Mouse (Mus musculus): ENCODE data around the gene St7l. TPM values are rescaled to one million over a fixed set of nuclear protein-coding genes. Genes with fewer than 3 reads are reported as not detected.
A peak's percentile ranks its signal among the peaks of the same experiment; 100 is the strongest.

St7l gene
- polyA plus RNA-seq, 1 experiment from 2014 or later, result 36.3 TPM

DNA sequence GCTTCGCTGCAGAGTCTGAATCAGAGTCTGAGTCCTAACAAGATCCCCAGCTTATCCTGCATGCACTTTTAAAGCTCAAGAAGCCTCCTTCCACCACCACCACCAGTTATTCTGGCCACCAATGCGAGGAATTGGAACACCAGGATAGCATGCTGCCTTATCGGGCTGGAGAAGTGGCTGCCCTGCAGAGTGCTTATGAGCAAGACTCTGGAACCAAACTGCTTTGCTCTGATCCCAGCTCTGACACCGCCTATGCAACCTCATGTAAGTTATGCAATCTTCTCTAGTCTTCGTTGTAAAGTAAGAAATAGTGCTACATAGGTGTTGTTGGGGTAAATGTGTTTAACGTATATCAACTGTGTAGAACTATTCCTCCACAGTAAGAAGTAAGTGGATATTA is 65.6 kb downstream of the St7l start:
- 93% methylated on average over 6 of the region's 6 CpGs for WGBS
- DNase-seq (ENCODE audit: low spot score, missing footprints) (no peak), ATAC-seq (ENCODE audit: low FRiP score) (no peak)
- Histone ChIP-seq H3K27me3 (ENCODE audit: control insufficient read depth, insufficient read depth, low read length) (no peaks in the 10 kb centered on the region), H3K9ac (ENCODE audit: low read length) (no peak overlapping the region), H3K4me1 (ENCODE audit: control insufficient read depth, insufficient read depth, low read length) (no peaks in the 10 kb centered on the region), H3K27ac (ENCODE audit: low read depth, low read length) (no peak overlapping the region), H3K4me2 (no peak overlapping the region), H3K4me3 (ENCODE audit: low read depth, low read length) (no peak overlapping the region), H3K36me3 (ENCODE audit: control insufficient read depth, insufficient read depth, low read length) (no peaks in the 10 kb centered on the region), H3K9me3 (ENCODE audit: control insufficient read depth, low read length) (no peaks in the 10 kb centered on the region)

DNA sequence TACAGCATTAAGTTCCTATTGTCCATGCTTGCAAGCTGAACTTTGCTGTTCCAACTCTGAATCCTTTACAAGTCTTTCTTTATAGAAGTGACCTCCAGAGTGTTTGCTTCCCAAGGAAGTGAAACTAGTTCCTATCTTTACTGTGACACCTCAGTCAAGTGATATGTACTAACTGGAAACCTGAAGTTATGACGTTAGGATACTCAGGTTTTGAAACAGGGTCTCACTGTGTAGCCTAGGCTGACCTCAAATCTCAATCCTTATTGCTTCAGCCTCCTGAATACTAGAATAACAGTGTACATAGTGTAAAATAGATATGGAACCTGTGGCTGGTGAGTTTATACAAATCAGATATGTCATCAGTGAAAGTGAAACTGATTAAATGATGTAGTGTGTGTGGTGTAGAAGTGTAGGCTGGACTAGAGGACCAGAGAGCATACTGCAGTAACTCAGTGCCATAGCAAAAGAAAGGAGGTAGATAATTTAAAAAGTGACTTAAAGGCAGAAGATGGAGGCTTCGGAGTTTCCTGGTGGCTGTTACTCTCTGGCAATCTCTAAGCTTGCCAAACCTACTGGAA is 74.0 kb downstream of the St7l start:
- no peak overlapping the region for H3K27ac ChIP-seq (ENCODE audit: low read depth, low read length)
- no peaks in the 10 kb centered on the region for H3K36me3 ChIP-seq (ENCODE audit: control insufficient read depth, insufficient read depth, low read length)
- ATAC-seq (ENCODE audit: low FRiP score), result no peak
- H3K9me3 ChIP-seq (ENCODE audit: control insufficient read depth, low read length), result no peaks in the 10 kb centered on the region
- H3K9ac ChIP-seq (ENCODE audit: low read length), result no peak overlapping the region
- no peaks in the 10 kb centered on the region for H3K27me3 ChIP-seq (ENCODE audit: control insufficient read depth, insufficient read depth, low read length)
- 85% methylated on average over 2 of the region's 2 CpGs for whole genome bisulfite sequencing
- no peak overlapping the region for H3K4me3 ChIP-seq (ENCODE audit: low read depth, low read length)
- DNase-seq (ENCODE audit: low spot score, missing footprints), result no peak
- H3K4me2 ChIP-seq, result no peak overlapping the region
- peaks cover 13% of the 10 kb centered on the region for H3K4me1 ChIP-seq (ENCODE audit: control insufficient read depth, insufficient read depth, low read length)

GRCm38 (mm10) chr3:104938327-104938726 is 74.5 kb downstream of the St7l start:
- Histone ChIP-seq H3K9ac (ENCODE audit: low read length) (no peak overlapping the region), H3K9me3 (ENCODE audit: control insufficient read depth, low read length) (no peaks in the 10 kb centered on the region), H3K4me2 (no peak overlapping the region), H3K4me1 (ENCODE audit: control insufficient read depth, insufficient read depth, low read length) (peaks cover 13% of the 10 kb centered on the region), H3K36me3 (ENCODE audit: control insufficient read depth, insufficient read depth, low read length) (no peaks in the 10 kb centered on the region), H3K27me3 (ENCODE audit: control insufficient read depth, insufficient read depth, low read length) (no peaks in the 10 kb centered on the region), H3K4me3 (ENCODE audit: low read depth, low read length) (no peak overlapping the region), H3K27ac (ENCODE audit: low read depth, low read length) (no peak overlapping the region)
- 24% methylated on average over 4 of the region's 4 CpGs for WGBS
- DNase-seq (ENCODE audit: low spot score, missing footprints) (no peak), ATAC-seq (ENCODE audit: low FRiP score) (no peak)

GRCm38 (mm10) chr3:104940691-104941090 is 76.9 kb downstream of the St7l start:
- Histone ChIP-seq H3K27ac (ENCODE audit: low read depth, low read length) (no peak overlapping the region), H3K4me1 (ENCODE audit: control insufficient read depth, insufficient read depth, low read length) (peaks cover 13% of the 10 kb centered on the region), H3K9ac (ENCODE audit: low read length) (no peak overlapping the region), H3K9me3 (ENCODE audit: control insufficient read depth, low read length) (no peaks in the 10 kb centered on the region), H3K4me3 (ENCODE audit: low read depth, low read length) (no peak overlapping the region), H3K36me3 (ENCODE audit: control insufficient read depth, insufficient read depth, low read length) (no peaks in the 10 kb centered on the region; the same call in 1 of the 2 replicates), H3K27me3 (ENCODE audit: control insufficient read depth, insufficient read depth, low read length) (no peaks in the 10 kb centered on the region), H3K4me2 (no peak overlapping the region)
- DNase-seq (ENCODE audit: low spot score, missing footprints) (no peak), ATAC-seq (ENCODE audit: low FRiP score) (no peak)
- 62% methylated on average over 6 of the region's 6 CpGs for WGBS

- Histone ChIP-seq H3K4me2 (no peak overlapping the region), H3K27ac (ENCODE audit: low read depth, low read length) (no peak overlapping the region), H3K36me3 (ENCODE audit: control insufficient read depth, insufficient read depth, low read length) (peaks cover 3% of the 10 kb centered on the region; the same call in 1 of the 2 replicates), H3K4me3 (ENCODE audit: low read depth, low read length) (no peak overlapping the region), H3K4me1 (ENCODE audit: control insufficient read depth, insufficient read depth, low read length) (peaks cover 8% of the 10 kb centered on the region), H3K9me3 (ENCODE audit: control insufficient read depth, low read length) (no peaks in the 10 kb centered on the region), H3K9ac (ENCODE audit: low read length) (no peak overlapping the region), H3K27me3 (ENCODE audit: control insufficient read depth, insufficient read depth, low read length) (no peaks in the 10 kb centered on the region)
- ATAC-seq (ENCODE audit: low FRiP score) (no peak), DNase-seq (ENCODE audit: low spot score, missing footprints) (peak; percentile 82)
- WGBS, result 55% methylated on average over 5 of the region's 5 CpGs
These were observed 78.9 kb downstream of the St7l start for GRCm38 (mm10) chr3:104942682-104943081.

GRCm38 (mm10) chr3:104943333-104943732 is 79.5 kb downstream of the St7l start:
- WGBS, result 37% methylated on average over 8 of the region's 8 CpGs

GRCm38 (mm10) chr3:104944894-104945293 is 81.1 kb downstream of the St7l start:
- WGBS, result 80% methylated on average over 9 of the region's 9 CpGs
- ATAC-seq (ENCODE audit: low FRiP score) (no peak), DNase-seq (ENCODE audit: low spot score, missing footprints) (peak; percentile 83)
- Histone ChIP-seq H3K4me2 (no peak overlapping the region), H3K27me3 (ENCODE audit: control insufficient read depth, insufficient read depth, low read length) (no peaks in the 10 kb centered on the region), H3K27ac (ENCODE audit: low read depth, low read length) (no peak overlapping the region), H3K9ac (ENCODE audit: low read length) (no peak overlapping the region), H3K9me3 (ENCODE audit: control insufficient read depth, low read length) (no peaks in the 10 kb centered on the region), H3K4me1 (ENCODE audit: control insufficient read depth, insufficient read depth, low read length) (peaks cover 4% of the 10 kb centered on the region), H3K4me3 (ENCODE audit: low read depth, low read length) (no peak overlapping the region), H3K36me3 (ENCODE audit: control insufficient read depth, insufficient read depth, low read length) (peaks cover 3% of the 10 kb centered on the region; the same call in 1 of the 2 replicates)

More at GRCm38 (mm10) chr3:104943333-104943732, 79.5 kb downstream of the St7l start:
- Histone ChIP-seq H3K27me3 (ENCODE audit: control insufficient read depth, insufficient read depth, low read length) (no peaks in the 10 kb centered on the region), H3K4me3 (ENCODE audit: low read depth, low read length) (no peak overlapping the region), H3K27ac (ENCODE audit: low read depth, low read length) (no peak overlapping the region), H3K36me3 (ENCODE audit: control insufficient read depth, insufficient read depth, low read length) (peaks cover 3% of the 10 kb centered on the region; the same call in 1 of the 2 replicates), H3K9ac (ENCODE audit: low read length) (no peak overlapping the region), H3K4me1 (ENCODE audit: control insufficient read depth, insufficient read depth, low read length) (peaks cover 4% of the 10 kb centered on the region), H3K9me3 (ENCODE audit: control insufficient read depth, low read length) (no peaks in the 10 kb centered on the region), H3K4me2 (no peak overlapping the region)
- DNase-seq (ENCODE audit: low spot score, missing footprints) (no peak), ATAC-seq (ENCODE audit: low FRiP score) (no peak)

GRCm38 (mm10) chr3:104950926-104951325 is 87.1 kb downstream of the St7l start:
- no peaks in the 10 kb centered on the region for H3K4me1 ChIP-seq (ENCODE audit: control insufficient read depth, insufficient read depth, low read length)
- H3K9ac ChIP-seq (ENCODE audit: low read length), result no peak overlapping the region
- H3K4me3 ChIP-seq (ENCODE audit: low read depth, low read length), result no peak overlapping the region
- WGBS, result 97% methylated on average over 12 of the region's 12 CpGs
- H3K4me2 ChIP-seq, result no peak overlapping the region
- ATAC-seq (ENCODE audit: low FRiP score) (no peak), DNase-seq (ENCODE audit: low spot score, missing footprints) (no peak)
- no peaks in the 10 kb centered on the region for H3K27me3 ChIP-seq (ENCODE audit: control insufficient read depth, insufficient read depth, low read length)
- no peaks in the 10 kb centered on the region for H3K9me3 ChIP-seq (ENCODE audit: control insufficient read depth, low read length)
- H3K27ac ChIP-seq (ENCODE audit: low read depth, low read length), result no peak overlapping the region
- peaks cover 3% of the 10 kb centered on the region; the same call in 1 of the 2 replicates for H3K36me3 ChIP-seq (ENCODE audit: control insufficient read depth, insufficient read depth, low read length)

DNA sequence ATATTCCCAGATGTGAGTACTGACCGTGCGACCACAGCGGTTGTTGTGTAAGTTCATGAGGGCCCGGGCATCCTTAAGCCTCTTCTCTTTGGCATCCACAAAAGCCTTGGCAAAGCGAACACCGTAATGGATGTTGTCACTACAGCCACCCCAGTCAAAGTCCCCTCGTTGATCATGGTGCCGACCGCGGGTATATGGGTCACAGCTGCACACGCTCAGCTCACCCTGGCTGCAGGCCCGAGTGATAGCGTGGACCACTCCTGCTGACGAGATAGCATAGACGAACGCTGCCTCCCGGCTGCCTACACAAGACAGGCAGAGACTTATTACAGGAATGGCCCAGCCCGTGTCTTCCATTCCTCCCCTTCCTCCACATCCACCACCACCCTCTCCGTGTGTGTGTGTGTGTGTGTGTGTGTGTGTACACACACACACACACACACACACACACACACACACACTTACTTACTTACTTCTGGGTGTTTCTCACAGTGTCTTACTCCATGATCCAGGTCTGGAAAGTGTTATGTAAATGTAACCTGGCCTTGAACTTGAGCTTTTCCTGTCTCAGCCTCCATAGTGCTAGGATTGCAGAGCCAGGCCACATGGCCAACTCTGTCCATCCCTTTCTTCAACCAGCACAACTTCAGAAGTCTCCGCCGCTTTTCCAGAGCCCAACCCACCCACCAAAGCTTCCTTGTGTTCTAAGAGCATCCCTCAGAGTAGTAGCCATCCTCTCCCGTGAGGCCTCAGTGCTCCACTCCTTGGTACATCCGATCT is 89.3 kb downstream of the St7l start:
- Histone ChIP-seq H3K4me1 (ENCODE audit: control insufficient read depth, insufficient read depth, low read length) (no peaks in the 10 kb centered on the region), H3K4me2 (no peak overlapping the region), H3K9me3 (ENCODE audit: control insufficient read depth, low read length) (no peaks in the 10 kb centered on the region), H3K4me3 (ENCODE audit: low read depth, low read length) (no peak overlapping the region), H3K9ac (ENCODE audit: low read length) (no peak overlapping the region), H3K27me3 (ENCODE audit: control insufficient read depth, insufficient read depth, low read length) (no peaks in the 10 kb centered on the region), H3K36me3 (ENCODE audit: control insufficient read depth, insufficient read depth, low read length) (no peaks in the 10 kb centered on the region), H3K27ac (ENCODE audit: low read depth, low read length) (no peak overlapping the region)
- ATAC-seq (ENCODE audit: low FRiP score) (no peak), DNase-seq (ENCODE audit: low spot score, missing footprints) (peak; percentile 65)
- 94% methylated on average over 23 of the region's 23 CpGs for WGBS
